Mouse (Mus musculus) heart, postnatal 10 days (tissue): ENCODE measurements around the gene Usp29. TPM values are rescaled to one million over a fixed set of nuclear protein-coding genes. Genes with fewer than 3 reads are reported as not detected.

Experiments
- microRNA-seq, 2 experiments: library from miRNA; unstranded; fragments of <30 nt; microRNA quantifications; one replicate each; pipeline ENCODE4 v1.2.0; 2022
- total RNA-seq, 2 experiments: library from RNA; stranded (reverse); gene quantifications; 2 replicates each; pipeline ENCODE4 v1.2.3; 2021

The Usp29 gene
- total RNA-seq, 2 experiments from 2014 or later: 0.87 to 1.2 TPM

Small RNA genes lying within 50 kb of the gene (microRNA-seq; reads per million reads assigned to microRNA genes)
- gene Mir3099: 4.7 to 13.2 reads per million in 2 experiments

Other genes starting within 250 kb of the Usp29 start
- not detected for gene Olfr5, start 243.6 kb upstream of the Usp29 start, total RNA-seq
- not detected for gene Olfr1347, start 230.8 kb upstream of the Usp29 start, total RNA-seq
- gene Olfr1348, start 221.8 kb upstream of the Usp29 start, total RNA-seq: not detected
- gene Olfr1349, start 207.6 kb upstream of the Usp29 start, total RNA-seq: not detected
- gene Olfr1350, start 165.7 kb upstream of the Usp29 start, total RNA-seq: not detected
- 1 to 10 TPM; 7.8 to 9.6 TPM for gene Zim1, start 34.1 kb upstream of the Usp29 start, total RNA-seq
- gene Peg3, start 147 bp upstream of the Usp29 start, total RNA-seq: 10 to 100 TPM; 41.1 to 46.9 TPM